Mouse (Mus musculus) forebrain, embryonic 13.5 days (tissue): ENCODE measurements at regions not wholly inside any gene's neighbourhood (a gene's known extent, or its start where the extent isn't known, plus 50 kb on each side); places are given as distances from the start of the nearest gene placed in this dataset.
"Not testable (repeated sequence)": the region's sequence is repeated elsewhere in the genome, so short reads cannot be mapped to it uniquely, and the experiment has no call there.

ENCODE experiments used
- ATAC-seq: fragments of 200-750 bp; cut with Nextera tagmentation; 2 replicates; pipeline ENCODE4 v1.8.0; 2017
- H3K27ac ChIP-seq: fragments of 300-500 bp; sonication (generic); 2 replicates; pipeline ENCODE4 v1.5.1; 2015; ENCODE audit warnings: inconsistent platforms, mild to moderate bottlenecking, moderate library complexity
- H3K27me3 ChIP-seq: fragments of 300-500 bp; sonication (generic); 2 replicates; pipeline ENCODE4 v1.6.1; 2015; ENCODE audit warnings: mild to moderate bottlenecking, inconsistent platforms
- H3K36me3 ChIP-seq: fragments of 300-500 bp; sonication (generic); 2 replicates; pipeline ENCODE4 v1.6.1; 2015; ENCODE audit warnings: mild to moderate bottlenecking, inconsistent platforms; ENCODE audit not compliant: poor library complexity, severe bottlenecking
- H3K4me1 ChIP-seq: fragments of 300-500 bp; sonication (generic); 2 replicates; pipeline ENCODE4 v1.6.1; 2015; ENCODE audit warnings: inconsistent platforms
- H3K4me2 ChIP-seq: fragments of 300-500 bp; sonication (generic); 2 replicates; pipeline ENCODE4 v1.6.1; 2015; ENCODE audit warnings: inconsistent platforms, mild to moderate bottlenecking, moderate library complexity
- H3K4me3 ChIP-seq: fragments of 300-500 bp; sonication (generic); 2 replicates; pipeline ENCODE4 v1.5.1; 2015; ENCODE audit warnings: mild to moderate bottlenecking, inconsistent platforms
- H3K9ac ChIP-seq: fragments of 300-500 bp; sonication (generic); 2 replicates; pipeline ENCODE4 v1.6.1; 2015; ENCODE audit warnings: mild to moderate bottlenecking, inconsistent platforms
- H3K9me3 ChIP-seq: fragments of 300-500 bp; sonication (generic); replicated peaks from 2 replicates; pipeline ENCODE4 v1.6.1; 2016; ENCODE audit warnings: inconsistent platforms
- WGBS: fragments of 180-500 bp; shearing (Covaris S2); methylation state at CpG from one replicate; pipeline ENCODE4 v1.1.7; 2015; 5-methylcytosine and 5-hydroxymethylcytosine counted together

DNA sequence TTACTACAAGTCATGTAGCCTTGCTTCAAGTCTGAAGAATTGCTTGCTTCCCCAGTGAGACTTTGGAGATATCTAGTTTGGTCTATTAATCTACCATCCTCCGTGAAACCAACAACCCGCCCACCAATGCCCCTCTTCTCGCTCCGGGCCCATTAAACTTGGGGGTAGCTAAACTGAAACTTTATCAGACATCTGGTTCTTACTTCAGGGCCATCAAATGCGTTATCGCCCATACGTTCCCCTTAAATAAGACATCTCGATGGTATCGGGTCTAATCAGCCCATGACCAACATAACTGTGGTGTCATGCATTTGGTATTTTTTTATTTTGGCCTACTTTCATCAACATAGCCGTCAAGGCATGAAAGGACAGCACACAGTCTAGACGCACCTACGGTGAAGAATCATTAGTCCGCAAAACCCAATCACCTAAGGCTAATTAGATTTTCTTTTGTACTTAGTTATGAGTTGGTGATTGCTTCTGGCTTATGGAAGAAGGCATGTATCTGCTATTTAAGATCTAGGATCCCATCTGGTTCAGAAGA lies 1197.8 kb downstream of the Galc start:
- not testable (repeated sequence) for H3K36me3 ChIP-seq, H3K27me3 ChIP-seq, H3K9ac ChIP-seq, H3K9me3 ChIP-seq, H3K27ac ChIP-seq, H3K4me3 ChIP-seq, H3K4me1 ChIP-seq, H3K4me2 ChIP-seq
- peak; percentile 100 for ATAC-seq
- 85% methylated on average over 13 of the region's 13 CpGs for WGBS

GRCm38 (mm10) chr12:97047674-97048073 lies 1211.6 kb downstream of the Galc start:
- Histone ChIP-seq H3K4me3 (no peak overlapping the region), H3K9ac (no peak overlapping the region), H3K4me1 (no peaks in the 10 kb centered on the region), H3K4me2 (no peak overlapping the region), H3K9me3 (no peaks in the 10 kb centered on the region), H3K36me3 (no peaks in the 10 kb centered on the region), H3K27me3 (no peaks in the 10 kb centered on the region), H3K27ac (no peak overlapping the region)
- WGBS = 83% methylated on average over 2 of the region's 2 CpGs
- no peak for ATAC-seq
